Mouse (Mus musculus) forebrain, embryonic 12.5 days (tissue): Measurements from ENCODE around the gene Hes2. TPM values are rescaled to one million over a fixed set of nuclear protein-coding genes. Genes with fewer than 3 reads are reported as not detected.

ENCODE experiments used
- ATAC-seq: fragments of 200-750 bp; cut with Nextera tagmentation; 2 replicates; pipeline ENCODE4 v1.8.0; 2017; ENCODE audit warnings: moderate TSS enrichment; ENCODE audit not compliant: low FRiP score
- H3K27ac ChIP-seq: fragments of 300-500 bp; sonication (generic); 2 replicates; pipeline ENCODE4 v1.5.1; 2016; ENCODE audit warnings: mild to moderate bottlenecking
- H3K27me3 ChIP-seq: fragments of 300-500 bp; sonication (generic); 2 replicates; pipeline ENCODE4 v1.6.1; 2016; ENCODE audit warnings: mild to moderate bottlenecking
- H3K36me3 ChIP-seq: fragments of 300-500 bp; sonication (generic); replicated peaks from 2 replicates; pipeline ENCODE4 v1.6.1; 2016; ENCODE audit warnings: mild to moderate bottlenecking
- H3K4me1 ChIP-seq: fragments of 300-500 bp; sonication (generic); 2 replicates; pipeline ENCODE4 v1.6.1; 2016
- H3K4me2 ChIP-seq: fragments of 300-500 bp; sonication (generic); 2 replicates; pipeline ENCODE4 v1.6.1; 2016; ENCODE audit warnings: mild to moderate bottlenecking, moderate library complexity
- H3K4me3 ChIP-seq: fragments of 300-500 bp; sonication (generic); replicated peaks from 2 replicates; pipeline ENCODE4 v1.5.1; 2016; ENCODE audit warnings: mild to moderate bottlenecking
- H3K9ac ChIP-seq: fragments of 300-500 bp; sonication (generic); 2 replicates; pipeline ENCODE4 v1.6.1; 2016; ENCODE audit warnings: mild to moderate bottlenecking
- H3K9me3 ChIP-seq: fragments of 300-500 bp; sonication (generic); 2 replicates; pipeline ENCODE4 v1.6.1; 2016
- WGBS: fragments of 180-500 bp; shearing (Covaris S2); methylation state at CpG from one replicate; pipeline ENCODE4 v1.1.7; 2016; 5-methylcytosine and 5-hydroxymethylcytosine counted together
- polyA plus RNA-seq: library from polyadenylated mRNA; unstranded; fragments of >200 nt; fragmentation: Nextera tagmentation; extraction: Ambion mirVana; gene quantifications from 2 replicates; pipeline ENCODE4 v1.2.1, GENCODE M21; 2016

Gene Hes2
- polyA plus RNA-seq, 1 experiment from 2014 or later, result not detected

DNA sequence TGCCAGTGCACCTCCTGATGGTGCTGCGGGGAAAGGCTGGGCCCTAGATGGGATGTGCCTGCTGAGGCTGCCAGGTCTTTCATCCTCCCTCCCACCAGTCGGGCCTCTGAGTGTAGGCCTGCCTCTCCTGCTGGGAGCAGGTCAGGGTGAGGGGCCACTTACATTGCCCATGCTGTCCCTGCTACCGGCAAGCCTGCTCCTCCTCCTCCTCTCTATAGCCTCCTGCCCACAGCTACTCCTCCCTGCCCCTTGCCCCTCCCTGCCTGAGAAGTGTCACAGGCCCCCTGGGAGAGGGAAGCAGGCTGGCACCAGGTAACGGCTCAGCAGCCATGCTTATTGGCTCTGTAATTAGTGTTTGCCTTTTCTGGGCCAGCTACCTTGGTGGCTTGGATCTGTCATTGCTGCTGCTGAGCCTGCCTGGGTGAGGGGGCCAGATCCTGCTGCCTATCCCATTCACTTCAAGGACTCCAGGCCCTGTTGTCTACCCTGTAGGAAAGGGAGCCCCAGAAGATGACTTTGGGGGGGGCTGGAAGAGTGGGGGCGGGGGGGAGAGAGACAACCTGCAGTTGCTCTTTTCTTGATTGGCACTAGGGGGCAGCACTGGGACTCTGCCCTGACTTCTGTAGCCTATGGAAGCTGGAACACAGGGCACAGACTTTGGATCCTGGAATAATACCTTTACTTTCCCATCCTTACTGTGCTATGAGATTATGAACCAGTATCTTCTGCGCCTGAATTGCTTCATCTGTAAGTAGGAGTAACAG, 22.4 kb upstream of the Hes2 start:
- no peaks in the 10 kb centered on the region for H3K36me3 ChIP-seq
- ATAC-seq, result no peak
- no peaks in the 10 kb centered on the region for H3K9me3 ChIP-seq
- no peak overlapping the region for H3K4me2 ChIP-seq
- H3K27ac ChIP-seq, result no peak overlapping the region
- peaks cover 89% of the 10 kb centered on the region for H3K27me3 ChIP-seq
- WGBS, result 31% methylated on average over 6 of the region's 6 CpGs
- H3K9ac ChIP-seq, result no peak overlapping the region
- no peak overlapping the region for H3K4me3 ChIP-seq
- H3K4me1 ChIP-seq, result peaks cover 19% of the 10 kb centered on the region

DNA sequence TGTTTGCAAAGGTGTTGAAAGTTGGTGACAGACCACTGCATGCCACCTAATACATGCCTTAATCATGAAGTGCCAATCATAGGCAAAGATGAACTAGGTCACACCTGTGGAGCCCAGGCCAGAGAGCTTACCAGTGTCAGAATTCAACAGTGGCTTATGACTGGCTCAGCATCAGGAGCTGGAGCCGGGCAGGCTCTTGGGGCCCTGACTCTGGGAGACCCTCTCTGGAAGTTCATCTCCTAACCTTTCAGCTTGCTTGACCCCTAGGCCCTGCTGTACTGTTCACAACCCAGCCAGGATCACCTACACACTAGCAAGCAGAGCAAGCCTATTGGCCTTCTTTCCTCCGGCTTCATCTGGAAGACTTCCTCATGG, 21.8 kb upstream of the Hes2 start:
- Histone ChIP-seq H3K4me2 (no peak overlapping the region), H3K4me1 (peaks cover 14% of the 10 kb centered on the region), H3K36me3 (no peaks in the 10 kb centered on the region), H3K4me3 (no peak overlapping the region), H3K27me3 (peaks cover 89% of the 10 kb centered on the region), H3K9ac (no peak overlapping the region), H3K9me3 (no peaks in the 10 kb centered on the region), H3K27ac (no peak overlapping the region)
- ATAC-seq, result no peak
- 92% methylated on average over 2 of the region's 2 CpGs for WGBS

DNA sequence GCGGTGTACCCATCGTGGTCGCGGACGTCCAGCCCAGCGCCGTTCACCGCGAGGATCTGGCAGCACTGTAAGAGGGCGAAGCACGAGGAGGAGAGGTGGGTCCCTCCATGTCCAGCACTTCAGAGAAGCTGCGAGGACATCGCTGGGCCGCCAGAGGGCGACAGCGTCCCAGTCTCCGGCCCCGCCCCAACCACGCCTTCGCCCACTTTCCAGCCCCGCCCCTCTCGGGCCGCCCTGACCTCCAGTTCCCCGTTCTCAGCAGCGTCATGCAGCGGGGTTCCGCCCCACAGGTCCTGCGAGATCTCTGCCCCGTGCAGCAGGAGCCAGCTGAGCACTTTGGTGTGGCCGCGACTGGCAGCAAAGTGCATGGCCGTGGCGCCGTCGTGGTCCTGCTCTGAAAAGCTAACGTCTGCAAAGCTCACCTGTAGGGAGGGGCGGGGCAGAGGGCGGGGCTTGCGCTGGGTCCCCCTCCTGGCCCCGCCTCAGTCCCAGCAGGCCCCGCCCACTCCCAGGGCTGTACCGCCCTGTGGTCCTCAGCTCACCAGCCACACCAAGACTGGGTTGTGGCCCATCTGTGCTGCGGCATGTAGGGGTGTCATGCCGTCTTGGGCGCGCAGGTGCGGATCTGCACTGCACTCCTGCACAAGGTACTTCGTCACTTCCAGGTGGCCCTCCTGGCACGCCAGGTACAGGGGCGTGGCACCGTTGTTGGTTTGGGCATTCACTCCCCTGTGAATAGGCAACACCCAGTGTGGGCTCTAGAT, 20.0 kb upstream of the Hes2 start:
- H3K4me3 ChIP-seq, result peak overlapping the region; percentile 41
- no peaks in the 10 kb centered on the region for H3K36me3 ChIP-seq
- ATAC-seq, result peak; percentile 74
- peaks cover 76% of the 10 kb centered on the region for H3K27me3 ChIP-seq
- no peak overlapping the region for H3K27ac ChIP-seq
- 2% methylated on average over 50 of the region's 51 CpGs for WGBS
- no peak overlapping the region for H3K9ac ChIP-seq
- no peaks in the 10 kb centered on the region for H3K9me3 ChIP-seq
- peak overlapping the region; percentile 65 for H3K4me2 ChIP-seq
- H3K4me1 ChIP-seq, result peaks cover 6% of the 10 kb centered on the region

DNA sequence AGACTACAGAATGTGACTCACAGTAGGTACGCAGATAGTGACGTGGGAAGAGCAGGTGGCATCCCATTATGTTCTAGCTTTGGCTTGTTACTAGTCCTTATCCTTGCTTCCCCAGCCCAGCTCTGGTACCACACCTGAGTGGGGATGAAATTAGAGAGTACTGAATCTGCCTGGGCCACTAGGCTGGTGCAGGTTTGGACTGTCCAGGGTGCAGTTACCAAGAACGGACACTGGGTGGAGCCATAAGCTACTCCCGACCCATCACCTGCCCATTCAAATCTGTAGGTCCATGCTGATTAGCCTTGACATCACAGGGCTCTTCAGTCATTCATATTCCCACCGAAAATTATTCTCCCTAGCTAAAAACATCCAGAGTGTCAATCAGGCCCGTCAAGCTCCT, 18.2 kb upstream of the Hes2 start:
- Histone ChIP-seq H3K9me3 (no peaks in the 10 kb centered on the region), H3K4me2 (no peak overlapping the region), H3K4me3 (no peak overlapping the region), H3K36me3 (no peaks in the 10 kb centered on the region), H3K27me3 (peaks cover 71% of the 10 kb centered on the region), H3K9ac (no peak overlapping the region), H3K27ac (no peak overlapping the region), H3K4me1 (peaks cover 6% of the 10 kb centered on the region)
- ATAC-seq, result no peak
- 27% methylated on average over 6 of the region's 6 CpGs for WGBS

DNA sequence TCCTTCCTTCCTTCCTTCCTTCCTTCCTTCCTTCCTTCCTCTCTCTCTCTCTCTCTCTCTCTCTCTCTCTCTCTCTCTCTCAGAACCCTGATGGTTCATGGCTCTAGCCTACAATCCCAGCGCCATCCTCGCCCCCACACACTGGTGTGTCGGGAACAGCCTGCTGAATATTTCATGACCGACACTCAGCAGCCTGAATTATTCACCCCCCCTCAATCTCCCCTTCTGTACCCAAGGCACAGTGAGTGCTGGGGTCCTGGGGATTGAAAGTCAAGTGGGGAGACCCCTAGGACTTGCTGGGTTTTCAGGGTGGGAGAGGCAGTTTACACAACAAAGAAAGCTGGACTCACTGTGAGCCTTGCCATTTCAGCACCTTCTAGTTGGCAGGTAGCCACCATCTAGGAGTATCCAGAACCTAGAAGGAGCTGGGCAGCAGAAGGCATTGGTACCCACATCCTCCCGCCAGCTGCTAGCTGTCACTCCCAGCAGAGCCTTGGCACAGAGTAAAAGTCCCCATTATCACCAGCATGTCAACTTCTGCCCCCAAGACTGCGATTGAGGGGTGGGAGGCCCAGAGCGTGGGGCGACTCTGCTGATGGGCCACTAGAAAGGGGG, 17.0 kb upstream of the Hes2 start:
- Histone ChIP-seq H3K9ac (no peak overlapping the region), H3K27me3 (peaks cover 71% of the 10 kb centered on the region), H3K36me3 (no peaks in the 10 kb centered on the region), H3K4me1 (peaks cover 6% of the 10 kb centered on the region), H3K4me3 (no peak overlapping the region), H3K4me2 (no peak overlapping the region), H3K9me3 (no peaks in the 10 kb centered on the region), H3K27ac (no peak overlapping the region)
- 72% methylated on average over 8 of the region's 8 CpGs for WGBS
- no peak for ATAC-seq

DNA sequence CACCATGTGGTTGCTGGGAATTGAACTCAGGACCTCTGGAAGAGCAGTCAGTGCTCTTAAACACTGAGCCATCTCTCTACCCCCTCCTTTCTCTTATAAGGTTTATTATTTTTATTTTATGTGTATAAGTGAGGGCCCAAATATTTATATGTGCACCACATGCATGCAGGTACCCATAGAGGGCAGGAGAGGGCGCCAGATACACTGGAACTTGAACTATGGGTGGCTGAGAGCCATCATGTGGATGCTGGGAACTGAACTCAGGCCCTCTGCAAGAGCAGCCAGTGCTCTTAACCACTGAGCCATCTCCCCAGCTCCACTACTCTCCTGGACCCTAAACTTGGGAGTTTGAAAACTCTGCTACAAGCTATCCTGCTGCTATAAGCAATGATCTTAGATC, 15.0 kb upstream of the Hes2 start:
- no peak for ATAC-seq
- no peak overlapping the region for H3K4me2 ChIP-seq
- H3K27me3 ChIP-seq, result peaks cover 69% of the 10 kb centered on the region
- no peak overlapping the region for H3K4me3 ChIP-seq
- no peaks in the 10 kb centered on the region for H3K9me3 ChIP-seq
- H3K36me3 ChIP-seq, result no peaks in the 10 kb centered on the region
- H3K9ac ChIP-seq, result no peak overlapping the region
- peaks cover 4% of the 10 kb centered on the region for H3K4me1 ChIP-seq
- H3K27ac ChIP-seq, result no peak overlapping the region
- WGBS, result 46% methylated on average over 1 of the region's 1 CpGs

DNA sequence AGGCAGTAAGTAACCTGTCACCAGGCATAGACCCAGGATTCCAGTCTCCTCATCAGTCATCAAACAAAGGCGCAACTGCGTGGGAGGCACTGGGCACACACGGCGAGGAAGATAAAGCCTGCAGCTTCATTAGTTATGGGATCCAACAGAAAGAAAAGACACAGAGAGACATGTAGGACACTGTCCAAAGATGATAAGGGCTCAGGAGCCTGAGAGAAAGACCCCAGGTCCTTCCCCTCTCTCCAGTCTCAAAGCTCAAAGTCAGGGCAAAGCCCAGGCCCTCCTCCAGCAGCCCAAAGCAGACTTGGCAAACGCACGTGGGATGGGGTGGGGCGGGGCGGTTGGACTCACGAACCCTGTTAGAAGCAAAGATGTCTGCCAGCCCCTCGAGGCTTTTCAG, 13.2 kb upstream of the Hes2 start:
- ATAC-seq, result no peak
- Histone ChIP-seq H3K27ac (no peak overlapping the region), H3K9ac (no peak overlapping the region), H3K4me1 (no peaks in the 10 kb centered on the region), H3K9me3 (no peaks in the 10 kb centered on the region), H3K4me3 (no peak overlapping the region), H3K36me3 (no peaks in the 10 kb centered on the region), H3K4me2 (no peak overlapping the region), H3K27me3 (peaks cover 74% of the 10 kb centered on the region)
- 72% methylated on average over 10 of the region's 10 CpGs for WGBS

DNA sequence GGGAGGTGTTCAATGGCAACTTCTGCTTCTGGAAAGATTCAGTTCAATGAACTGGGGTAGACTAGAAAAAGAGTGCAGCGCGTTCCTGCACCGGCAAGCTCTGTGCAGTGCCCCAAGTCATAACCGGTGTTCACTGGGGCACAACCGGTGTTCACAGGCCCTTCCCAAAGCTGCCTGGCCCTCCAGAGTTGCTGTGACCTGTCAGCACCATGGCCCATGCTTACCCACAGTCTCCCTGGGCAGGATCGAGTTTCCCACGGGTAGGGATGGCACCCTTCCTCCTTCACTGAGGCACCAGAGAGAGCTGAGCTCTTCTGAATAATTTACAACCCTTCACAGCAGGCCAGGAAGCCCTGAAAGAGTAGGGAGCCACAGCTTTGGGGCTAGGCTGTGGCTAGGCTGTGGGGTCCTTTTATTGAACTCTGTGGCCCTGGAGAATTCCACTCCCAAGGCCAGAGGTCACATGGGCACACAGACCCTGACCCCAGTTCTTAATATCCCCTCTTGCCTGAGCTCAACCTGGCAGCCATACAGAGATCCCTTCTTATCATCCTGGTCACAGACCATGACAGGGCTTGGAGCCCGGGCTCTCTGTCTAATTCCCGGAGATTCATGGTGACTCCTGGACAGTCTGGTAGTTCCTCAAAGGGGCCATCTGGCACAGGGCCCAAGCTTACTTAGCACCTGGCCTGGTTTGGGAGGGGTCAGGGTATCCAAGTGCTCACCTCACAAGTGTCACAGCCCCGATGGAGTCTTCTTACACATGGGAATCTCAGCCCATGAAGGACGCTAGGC, 12.4 kb upstream of the Hes2 start:
- Histone ChIP-seq H3K27ac (no peak overlapping the region), H3K4me2 (no peak overlapping the region), H3K4me3 (no peak overlapping the region), H3K27me3 (peaks cover 74% of the 10 kb centered on the region), H3K36me3 (no peaks in the 10 kb centered on the region), H3K9ac (no peak overlapping the region), H3K9me3 (no peaks in the 10 kb centered on the region), H3K4me1 (no peaks in the 10 kb centered on the region)
- 76% methylated on average over 11 of the region's 11 CpGs for WGBS
- ATAC-seq, result no peak

DNA sequence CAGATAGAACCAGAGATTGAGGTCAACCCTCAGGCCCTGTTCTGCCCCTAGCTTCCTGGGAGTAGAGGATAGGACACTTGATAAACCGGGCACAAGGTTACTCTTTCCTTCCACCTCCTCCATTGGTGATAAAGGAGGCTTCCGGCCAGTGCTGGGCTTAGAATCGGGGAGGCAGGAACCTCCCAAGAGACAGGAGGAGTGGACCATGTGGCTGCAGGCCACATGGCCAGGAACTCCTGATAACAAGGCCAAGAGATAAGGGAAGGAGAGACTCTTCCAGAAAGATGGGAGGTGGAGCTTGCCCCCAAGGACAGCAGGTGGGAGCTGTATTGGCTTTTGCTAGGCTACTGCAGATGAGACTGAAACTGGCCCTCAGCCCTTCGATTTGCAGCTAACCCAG, 8.1 kb upstream of the Hes2 start:
- Histone ChIP-seq H3K9me3 (no peaks in the 10 kb centered on the region), H3K27ac (no peak overlapping the region), H3K4me2 (no peak overlapping the region), H3K4me3 (no peak overlapping the region), H3K4me1 (peaks cover 16% of the 10 kb centered on the region), H3K36me3 (no peaks in the 10 kb centered on the region), H3K9ac (no peak overlapping the region), H3K27me3 (peaks cover 95% of the 10 kb centered on the region)
- no peak for ATAC-seq
- WGBS, result 70% methylated on average over 4 of the region's 4 CpGs

DNA sequence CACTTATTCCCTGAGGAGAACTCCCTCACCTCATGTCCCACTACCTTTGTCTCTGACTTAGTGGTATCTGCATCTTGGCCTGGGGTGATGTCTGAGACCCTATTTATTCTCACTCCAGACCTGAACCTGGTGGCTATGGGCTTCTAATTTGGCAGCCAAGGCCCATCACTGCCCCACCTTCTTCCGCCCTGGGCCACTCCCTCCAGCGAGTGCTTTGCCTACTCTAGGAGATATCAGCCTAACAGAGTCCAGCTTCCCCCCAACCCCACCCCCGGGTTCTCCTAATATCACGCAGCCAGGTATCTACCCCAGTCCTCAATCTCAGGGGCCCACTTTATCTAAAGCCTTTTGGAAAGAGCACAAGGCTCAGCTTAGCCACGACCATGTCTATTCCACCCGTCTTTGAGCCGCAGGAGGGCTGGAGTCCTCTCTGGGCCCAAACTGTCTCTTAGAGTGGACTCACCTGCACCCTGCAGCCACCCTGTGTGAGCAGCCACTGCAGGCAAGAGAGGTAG, 7.2 kb upstream of the Hes2 start:
- ATAC-seq, result no peak
- Histone ChIP-seq H3K9me3 (no peaks in the 10 kb centered on the region), H3K27ac (no peak overlapping the region), H3K9ac (0 out of 2 replicates have a peak overlapping the region, but pooled peaks have one; percentile 33), H3K36me3 (no peaks in the 10 kb centered on the region), H3K4me2 (peak overlapping the region; percentile 53), H3K4me1 (peaks cover 16% of the 10 kb centered on the region), H3K27me3 (peaks cover 90% of the 10 kb centered on the region), H3K4me3 (peak overlapping the region; percentile 37)
- 18% methylated on average over 7 of the region's 7 CpGs for WGBS

DNA sequence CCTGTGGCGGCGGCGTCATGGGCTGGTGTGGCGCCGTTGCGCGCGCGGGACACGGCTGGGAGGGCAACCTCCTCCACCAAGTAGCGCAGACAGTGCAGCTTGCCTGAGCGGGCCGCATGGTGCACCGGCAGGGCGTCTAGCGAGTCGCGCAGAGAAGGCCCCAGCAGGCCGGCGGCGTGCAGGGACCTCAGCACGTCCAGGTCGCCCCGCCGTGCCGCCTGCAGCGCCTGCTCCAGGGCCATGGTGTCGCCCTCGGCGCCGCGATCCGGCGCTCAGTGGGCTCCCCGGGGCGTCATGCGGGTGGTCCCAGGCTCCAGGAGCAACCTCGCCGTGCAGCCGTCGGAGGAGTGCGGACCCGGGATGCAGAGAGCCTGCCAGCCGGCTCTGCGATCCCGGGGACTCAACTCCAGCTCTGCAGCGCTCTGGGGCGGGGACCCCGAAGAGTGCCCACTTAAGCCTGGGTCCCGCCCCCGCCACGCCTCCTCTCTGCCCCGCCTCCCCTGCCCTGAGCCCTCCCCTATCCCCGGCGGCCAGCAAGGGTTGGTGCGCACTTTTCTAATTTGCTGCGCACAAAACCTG, 6.6 kb upstream of the Hes2 start, which contains the start of gene Espn:
TSS of gene Espn (minus strand) at position 406 of the 579 bp plus-strand sequence.
- H3K4me1 ChIP-seq, result peaks cover 16% of the 10 kb centered on the region
- H3K4me3 ChIP-seq, result peak within 1 kb of the TSS; percentile 37
- 0 out of 2 replicates have a peak within 1 kb of the TSS, but pooled peaks have one; percentile 33 for H3K9ac ChIP-seq
- no peak within 1 kb of the TSS for H3K27ac ChIP-seq
- peaks cover 90% of the 10 kb centered on the region for H3K27me3 ChIP-seq
- H3K36me3 ChIP-seq, result no peaks in the 10 kb centered on the region
- under 1% methylated on average over 55 of the region's 57 CpGs for WGBS
- peak within 1 kb of the TSS; percentile 53 for H3K4me2 ChIP-seq
- peak; percentile 66 for ATAC-seq
- no peaks in the 10 kb centered on the region for H3K9me3 ChIP-seq
